Mouse (Mus musculus): ENCODE data around the gene Cpne4.
A peak's percentile ranks its signal among the peaks of the same experiment; 100 is the strongest.

The Cpne4 gene

DNA sequence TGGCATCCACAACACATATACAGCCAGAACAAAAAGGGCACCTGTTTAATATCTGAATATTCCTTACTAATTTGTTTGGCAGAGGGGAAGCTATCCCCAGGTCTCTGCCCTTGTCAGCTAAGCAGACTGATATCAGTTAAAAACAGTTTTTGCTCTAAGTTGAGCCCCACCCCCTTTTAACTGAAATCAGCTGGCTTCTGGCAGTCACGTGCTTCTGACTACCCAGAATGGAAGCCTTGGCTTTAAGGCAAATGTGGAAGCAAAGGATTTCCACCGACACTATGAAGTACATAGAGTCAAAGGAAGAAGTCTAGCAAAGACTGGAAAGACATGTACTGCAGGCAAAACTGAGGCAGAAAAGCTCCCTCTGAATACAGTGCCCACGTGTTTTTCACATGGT, 490.8 kb downstream of the Cpne4 start:
- DNase-seq (ENCODE audit: low spot score in 2 of 2), result no peak

DNA sequence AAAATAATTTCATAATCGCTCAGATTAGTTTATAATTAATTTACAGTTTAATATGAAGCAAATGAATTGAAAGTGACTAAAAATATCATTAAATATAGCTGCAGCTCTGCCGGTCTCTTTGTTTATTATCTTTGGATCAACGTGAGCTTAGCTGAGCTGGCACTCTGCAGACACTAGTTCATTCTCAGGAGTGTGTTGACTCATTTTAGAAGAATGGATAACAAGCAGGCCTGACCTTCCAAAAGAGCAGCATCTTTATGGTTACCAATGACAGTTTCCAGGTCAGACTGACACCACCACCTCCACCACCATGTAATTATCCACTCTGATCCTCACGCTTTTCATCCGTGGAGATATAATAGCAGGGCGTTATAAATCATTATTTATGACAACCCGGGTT, 498.9 kb downstream of the Cpne4 start:
- no peak for DNase-seq (ENCODE audit: low spot score in 2 of 2)

DNA sequence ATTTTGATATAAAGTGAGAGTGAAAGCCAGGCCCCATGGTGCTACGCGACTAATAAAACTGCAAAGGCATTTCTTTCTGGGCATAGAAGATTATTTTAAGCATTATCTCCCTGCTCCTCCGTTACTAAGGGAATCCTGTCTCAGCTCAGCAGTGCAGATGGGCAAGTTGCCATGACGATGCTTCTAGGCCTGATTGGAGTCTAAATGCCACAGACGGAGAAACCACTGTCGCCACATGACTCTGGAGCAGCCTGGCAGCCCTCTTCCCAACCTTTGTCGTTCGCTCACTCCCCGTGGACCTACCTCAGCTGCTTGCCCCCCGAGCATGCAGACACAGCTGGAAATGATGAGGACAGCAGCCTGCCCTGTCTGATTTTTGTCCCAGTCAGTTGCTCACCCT, 501.3 kb downstream of the Cpne4 start:
- DNase-seq (ENCODE audit: low spot score in 2 of 2), result no peak

DNA sequence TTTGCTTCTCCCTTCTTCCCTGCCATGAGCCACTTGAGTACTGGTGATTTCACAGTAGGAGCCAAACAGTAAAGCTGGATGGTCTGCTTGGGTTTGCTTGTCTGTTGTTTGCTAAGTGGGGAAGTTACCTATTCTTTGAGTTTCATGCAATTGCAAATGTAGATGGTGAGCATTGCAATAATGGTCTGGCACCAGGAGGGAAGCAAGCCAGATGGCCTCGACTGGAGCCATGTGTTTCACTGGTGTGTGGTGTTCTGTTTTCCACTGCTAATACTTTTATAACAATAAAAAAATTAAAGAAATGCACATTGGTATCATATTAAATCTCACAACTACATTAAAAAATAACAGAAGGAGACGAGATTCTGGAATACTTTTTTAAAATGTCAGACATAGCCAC, 502.6 kb downstream of the Cpne4 start:
- no peak for DNase-seq (ENCODE audit: low spot score in 2 of 2)

DNA sequence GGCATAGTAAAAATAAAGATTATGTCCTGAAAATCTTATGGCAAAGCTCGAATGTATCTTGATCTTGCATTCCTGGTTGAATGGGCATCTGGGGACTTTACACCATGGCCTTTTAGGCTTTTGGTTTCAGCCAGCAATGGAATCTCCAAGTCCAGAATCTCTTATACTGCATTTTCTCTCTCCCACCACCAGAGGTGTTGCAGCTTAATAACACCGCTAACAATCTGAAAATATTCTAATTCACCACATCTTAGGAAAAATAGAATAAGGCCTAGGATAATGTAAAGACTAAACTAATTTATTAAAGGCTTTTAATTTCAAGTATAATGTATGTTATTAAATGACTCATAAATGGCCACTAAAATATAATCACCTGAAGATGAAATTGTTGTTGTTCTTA, 503.2 kb downstream of the Cpne4 start:
- DNase-seq (ENCODE audit: low spot score in 2 of 2), result no peak

DNA sequence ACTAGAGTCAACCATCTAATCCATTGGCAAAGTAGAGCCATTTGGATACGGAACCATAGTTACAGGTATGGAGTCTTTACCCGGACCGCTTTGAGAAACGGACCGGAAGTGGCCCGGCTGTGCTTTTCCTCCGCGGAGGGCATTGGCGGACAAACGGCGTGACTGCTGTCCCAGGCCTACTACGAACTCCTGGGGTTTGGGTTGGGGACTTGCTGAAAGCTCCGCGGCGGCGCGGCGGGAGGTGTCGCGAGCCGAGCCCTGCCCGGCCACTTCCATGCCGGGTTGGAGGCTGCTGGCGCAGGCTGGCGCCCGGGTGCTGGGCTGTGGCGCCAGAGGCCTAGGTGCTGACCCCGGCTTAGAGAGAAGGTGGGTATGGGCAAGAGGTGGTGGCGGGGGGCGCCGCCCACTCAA, 506.1 kb downstream of the Cpne4 start, which contains the start of gene Mrpl3:
Gene Mrpl3 (plus strand): TSS at position 93 of the 411 bp plus-strand sequence.
- peak; percentile 61 to 78 for DNase-seq (ENCODE audit: low spot score in 2 of 2)

DNA sequence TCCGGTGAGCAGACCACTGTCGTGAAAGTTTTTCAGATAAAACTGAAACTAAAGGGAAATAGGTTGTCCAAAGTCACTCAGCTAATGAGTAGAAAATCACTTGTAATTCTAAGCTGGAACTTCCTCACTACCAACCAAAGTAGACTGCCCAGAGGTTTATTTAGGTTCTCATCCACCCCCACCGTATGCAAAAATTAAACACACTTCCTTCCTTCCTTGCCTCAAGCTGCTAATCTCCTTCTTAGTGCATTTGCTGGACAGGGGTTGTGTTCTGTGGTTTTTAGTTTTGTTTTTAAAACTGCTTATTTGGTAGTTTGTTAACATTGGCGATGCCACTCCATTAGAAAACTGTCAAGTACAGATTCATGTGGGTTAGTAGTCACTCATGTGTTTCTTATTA, 506.7 kb downstream of the Cpne4 start:
- no peak for DNase-seq (ENCODE audit: low spot score in 2 of 2)

DNA sequence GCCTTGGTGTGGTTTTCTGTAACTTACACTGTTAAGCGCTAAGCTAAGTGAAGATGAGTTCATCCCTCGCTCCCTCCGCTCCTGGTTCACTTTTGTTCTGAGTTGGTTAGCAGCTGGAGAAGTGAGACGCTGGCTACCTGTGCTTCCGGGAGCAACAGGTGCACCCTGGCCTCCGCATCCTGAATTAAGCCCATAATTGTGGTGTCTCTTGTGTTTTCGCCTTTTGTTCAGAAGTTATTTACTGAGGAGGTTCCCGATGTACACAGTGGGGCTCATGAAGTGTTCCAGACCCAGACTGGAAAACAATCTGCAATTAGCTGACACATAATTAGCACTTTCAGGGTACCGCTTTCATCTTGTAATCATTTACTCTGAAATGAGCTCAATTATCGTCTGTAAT, 522.0 kb downstream of the Cpne4 start:
- no peak for DNase-seq (ENCODE audit: low spot score in 2 of 2)

DNA sequence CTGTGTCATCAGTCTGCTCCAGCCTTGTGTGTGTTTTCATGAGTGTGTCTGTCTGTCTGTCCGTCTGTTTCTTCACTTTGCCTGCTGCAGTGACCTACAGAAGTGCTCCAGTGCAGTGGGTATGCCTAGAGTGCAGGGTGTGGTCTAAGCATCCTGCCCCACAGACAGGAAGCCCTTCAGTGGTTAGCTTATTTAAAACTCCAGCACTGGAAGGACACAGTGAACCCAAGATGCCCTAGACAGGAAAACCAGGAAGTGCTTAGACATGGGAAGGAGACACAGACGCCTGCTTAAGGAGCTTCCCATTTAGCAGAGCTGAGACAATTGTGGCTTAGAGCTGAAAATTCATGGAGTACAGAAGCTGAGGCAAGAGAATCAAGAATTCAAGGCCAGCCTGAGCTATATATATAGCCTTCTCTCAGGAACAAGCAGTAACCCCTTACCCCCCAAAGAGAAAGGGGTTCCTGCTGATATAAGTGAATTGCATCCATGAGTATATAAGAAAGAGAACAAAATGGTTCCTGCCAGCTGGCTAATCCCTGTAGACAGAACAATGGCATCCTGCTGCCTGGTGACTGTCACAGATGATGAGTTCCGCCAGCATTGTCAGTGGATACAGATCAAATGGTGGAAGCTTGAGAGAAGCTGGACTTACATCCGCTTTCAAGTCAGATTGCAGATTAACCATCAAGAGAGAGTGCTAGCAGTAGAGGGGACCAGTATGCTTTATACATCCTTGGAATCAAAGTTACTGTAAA, 526.1 kb downstream of the Cpne4 start:
- no peak for DNase-seq (ENCODE audit: low spot score in 2 of 2)

DNA sequence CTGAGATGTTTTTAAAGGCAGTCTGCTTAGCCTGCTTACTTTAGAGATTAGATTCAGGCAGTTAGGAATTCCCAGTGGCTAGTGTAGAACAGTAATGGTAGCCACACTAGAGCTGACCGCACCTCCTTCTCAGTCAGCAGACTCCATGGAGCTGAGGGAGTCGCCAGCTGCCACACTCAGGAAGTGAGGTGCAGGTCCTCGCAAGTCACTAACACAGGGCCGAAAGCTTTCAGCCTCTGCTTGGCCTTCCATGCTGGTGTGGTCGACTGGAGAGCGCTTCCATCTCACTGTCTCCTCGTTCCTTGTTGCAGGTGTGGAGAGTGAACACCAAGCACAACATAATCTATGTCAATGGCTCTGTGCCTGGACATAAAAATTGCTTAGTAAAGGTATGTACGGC, 527.8 kb downstream of the Cpne4 start:
- DNase-seq (ENCODE audit: low spot score in 2 of 2), result no peak

DNA sequence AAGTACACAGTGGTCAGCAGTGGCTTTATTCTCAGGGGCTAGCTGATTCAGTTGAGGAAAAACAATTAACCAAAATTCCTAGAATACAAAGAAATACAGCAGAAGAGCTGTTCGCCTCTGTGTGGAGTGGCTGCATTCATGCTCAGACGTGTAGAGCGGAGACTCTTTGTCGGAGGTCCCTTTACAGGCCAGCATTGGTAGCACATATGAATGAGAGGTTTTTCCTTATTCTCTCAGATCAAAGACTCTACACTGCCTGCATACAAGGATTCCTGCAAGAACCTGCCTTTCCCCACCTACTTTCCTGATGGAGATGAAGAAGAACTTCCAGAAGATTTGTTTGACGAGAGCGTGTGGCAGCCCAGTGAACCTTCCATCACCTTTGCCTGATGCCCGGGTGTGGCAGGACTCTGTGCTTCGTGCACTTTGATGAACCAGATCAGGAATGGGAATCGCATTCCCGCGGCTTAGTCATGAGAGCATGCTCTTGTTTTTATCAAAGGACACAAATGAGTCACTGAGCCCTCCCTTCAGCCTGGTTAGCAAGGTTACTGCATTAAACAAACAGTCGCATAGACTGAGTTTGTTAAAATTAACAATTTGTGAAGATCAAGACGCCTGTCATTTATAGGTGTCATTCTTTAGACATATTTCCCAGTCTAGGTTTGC, 529.8 kb downstream of the Cpne4 start:
- no peak for DNase-seq (ENCODE audit: low spot score in 2 of 2)

DNA sequence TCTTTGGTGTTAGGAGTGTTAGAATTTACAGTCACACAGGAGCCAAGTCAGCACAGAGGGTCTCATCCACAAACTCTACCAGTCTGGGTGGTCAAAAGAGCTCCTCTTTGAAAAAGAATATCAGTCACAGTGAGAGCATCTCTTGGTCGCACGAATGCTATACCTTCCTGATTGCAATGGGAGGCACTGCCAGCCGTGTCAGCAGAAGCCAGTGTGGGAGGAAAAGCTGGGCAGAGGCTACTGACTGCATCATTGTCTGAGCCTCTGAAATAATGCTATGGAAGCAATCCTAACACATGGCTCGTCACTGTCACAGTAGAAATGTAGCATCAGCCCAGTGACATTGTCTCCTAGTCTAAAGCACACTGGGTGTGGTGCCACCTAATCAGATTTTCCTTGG, 531.4 kb downstream of the Cpne4 start:
- no peak for DNase-seq (ENCODE audit: low spot score in 2 of 2)

DNA sequence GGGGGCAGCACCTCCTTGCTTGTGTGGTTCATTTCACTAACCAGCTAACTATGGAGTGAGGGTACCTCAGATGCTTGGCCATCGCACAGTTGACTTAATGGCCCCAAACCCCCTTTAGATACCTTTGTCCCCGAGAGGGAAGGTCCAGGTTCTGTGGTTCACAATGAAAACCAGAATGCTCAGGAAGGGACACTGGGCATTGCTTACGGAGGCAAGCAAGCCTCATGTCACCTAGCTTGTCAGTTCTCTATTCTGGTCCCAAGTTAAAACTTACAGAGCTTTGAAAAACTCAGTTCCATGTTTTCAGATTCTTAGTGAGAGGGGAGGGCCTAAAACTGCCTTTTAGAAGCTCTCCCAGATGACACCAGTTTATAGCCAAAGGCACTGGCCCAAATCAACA, 533.2 kb downstream of the Cpne4 start:
- DNase-seq (ENCODE audit: low spot score in 2 of 2), result no peak

Measured in spleen, postnatal 14 days (tissue).